Mouse (Mus musculus) mature B cell (primary cell): Measurements from ENCODE around the gene Olfr295.

ENCODE experiments used
- in situ Hi-C: fragments of 300-500 bp; cut with MboI; formaldehyde crosslinking; loops from 2 replicates; pipeline ENCODE4 v1.14.3; 2019

The Olfr295 gene

GRCm38 (mm10) chr7:86583562-86583961 is at the start of gene Olfr295:
Olfr295 (plus strand) TSS chr7:86583862.
- in situ Hi-C loops: no loop called here

GRCm38 (mm10) chr7:86616543-86616942 is 32.9 kb downstream of the Olfr295 start, which contains the start of gene Olfr294:
Olfr294 (minus strand) TSS chr7:86616643.
- in situ Hi-C loops: no loop called here
